Mouse (Mus musculus): ENCODE data around the gene Notch2.

DNA sequence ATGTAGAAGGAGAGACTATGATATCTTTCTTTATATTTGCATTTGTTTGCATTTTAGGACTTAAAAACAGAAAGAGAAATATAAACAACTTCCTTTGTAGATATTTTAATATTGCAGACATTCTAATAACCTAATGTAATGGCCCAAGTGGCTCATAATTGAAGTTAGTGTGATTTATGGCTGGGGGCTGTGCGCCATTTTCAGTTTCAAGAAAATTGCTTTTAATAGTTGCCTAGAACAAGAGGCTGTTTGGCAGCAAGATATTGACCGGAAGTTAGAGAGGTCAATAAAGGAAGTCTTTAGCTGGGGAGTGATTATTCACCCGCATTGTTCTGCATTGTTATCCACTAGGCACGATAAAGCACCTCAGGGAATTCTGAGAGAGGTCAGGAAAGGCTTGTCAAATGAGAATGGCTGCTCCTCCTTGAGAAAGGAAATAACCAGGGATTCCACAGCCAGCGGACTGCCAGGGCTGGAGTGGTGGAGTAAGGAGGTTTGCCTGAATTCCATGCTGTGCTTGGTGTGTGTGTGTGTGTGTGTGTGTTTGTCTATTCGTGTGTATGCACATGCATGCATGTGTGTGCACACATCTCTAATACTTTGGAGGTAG, 61.4 kb downstream of the Notch2 start:
- TF ChIP-seq POLR2A (IDR thresholded peaks at IDR 0.05; ENCODE audit: extremely low read depth, insufficient read depth, low read length) (no peak), CTCF (IDR thresholded peaks at IDR 0.05; ENCODE audit: extremely low read depth, insufficient read depth, low read length) (no peak)

Measured in cortical plate, adult 2 months (tissue).